9 mouse cellular contexts compared by ENCODE assay signal in genomic region chr6:144779945-144780607, GRCm38 (mm10). TPM values are rescaled to one million over a fixed set of nuclear protein-coding genes. Genes with fewer than 3 reads are reported as not detected.
DNase-seq lines count a peak whose midpoint lies in the region; ATAC-seq lines count a peak whose summit lies in the region.
"Had no signal": no experiment of that assay in that cellular context is flagged by ENCODE, and none has a peak within 500 bp of the region (broad histone marks: within the 10 kb centered on the region; RNA-seq: fewer than 3 reads in every experiment).

No protein-coding gene starts in this region.

- H3K4me2 ChIP-seq in hindbrain, embryonic 11.5 days (replicated peaks; ENCODE audit: low read depth, low read length): no peak overlapping the region
- H3K4me2 ChIP-seq in forebrain, embryonic 15.5 days (replicated peaks): peak overlapping the region; percentile 76
- H3K4me2 ChIP-seq in neural tube, embryonic 11.5 days (ENCODE audit: low read depth): peak overlapping the region; percentile 70

- H3K4me3 ChIP-seq in hindbrain, embryonic 10.5 days: peak overlapping the region; percentile 74; the same call in 1 of the 2 replicates
- H3K4me3 ChIP-seq in hindbrain, embryonic 11.5 days (ENCODE audit: low read depth, low read length): no peak overlapping the region
- peak overlapping the region; percentile 6; the same call in 1 of the 2 replicates for H3K4me3 ChIP-seq in forebrain, embryonic 15.5 days
- peak overlapping the region; percentile 87 for H3K4me3 ChIP-seq in limb, embryonic 10.5 days
- H3K4me3 ChIP-seq in neural tube, embryonic 11.5 days (ENCODE audit: low read depth, low read length): no peak overlapping the region

- no peak for DNase-seq in hindbrain, embryonic 10.5 days (ENCODE audit: low spot score)
- no peak for DNase-seq in hindbrain, embryonic 11.5 days (ENCODE audit: low spot score)
- no peak for DNase-seq in limb, embryonic 10.5 days (ENCODE audit: low spot score)
- no peak for DNase-seq in neural tube, embryonic 11.5 days (ENCODE audit: low spot score)
- no peak for DNase-seq in urinary bladder, postnatal 10 days (ENCODE audit: low spot score)
- no peak for DNase-seq in cerebellum, postnatal 4 days (ENCODE audit: low spot score in 2 of 2)
- no peak for DNase-seq in gastrocnemius, adult 18-20 months (ENCODE audit: low spot score)
- DNase-seq: gastrocnemius, postnatal 14 days had no signal

- no peaks in the 10 kb centered on the region for H3K36me3 ChIP-seq in hindbrain, embryonic 10.5 days
- no peaks in the 10 kb centered on the region for H3K36me3 ChIP-seq in hindbrain, embryonic 11.5 days (ENCODE audit: control insufficient read depth, insufficient read depth, low read length)
- no peaks in the 10 kb centered on the region for H3K36me3 ChIP-seq in forebrain, embryonic 15.5 days
- no peaks in the 10 kb centered on the region for H3K36me3 ChIP-seq in limb, embryonic 10.5 days
- H3K36me3 ChIP-seq in neural tube, embryonic 11.5 days (ENCODE audit: control insufficient read depth, insufficient read depth, low read length): no peaks in the 10 kb centered on the region

- H3K9ac ChIP-seq in hindbrain, embryonic 11.5 days (ENCODE audit: low read depth, low read length): no peak overlapping the region
- no peak overlapping the region for H3K9ac ChIP-seq in forebrain, embryonic 15.5 days (replicated peaks)
- no peak overlapping the region for H3K9ac ChIP-seq in neural tube, embryonic 11.5 days (ENCODE audit: low read length)

- 72% methylated on average over 12 of the region's 12 CpGs for WGBS in hindbrain, embryonic 10.5 days
- WGBS in hindbrain, embryonic 11.5 days: 66% methylated on average over 12 of the region's 12 CpGs
- WGBS in forebrain, embryonic 15.5 days: 36% methylated on average over 12 of the region's 12 CpGs
- WGBS in limb, embryonic 10.5 days: 50% methylated on average over 12 of the region's 12 CpGs
- 44% methylated on average over 12 of the region's 12 CpGs for WGBS in neural tube, embryonic 11.5 days

- no peak for ATAC-seq in hindbrain, embryonic 11.5 days (ENCODE audit: low FRiP score)
- ATAC-seq in forebrain, embryonic 15.5 days (replicated peaks): no peak
- no peak for ATAC-seq in neural tube, embryonic 11.5 days (ENCODE audit: insufficient read depth, low FRiP score, low TSS enrichment)

- H3K27me3 ChIP-seq in hindbrain, embryonic 10.5 days (ENCODE audit: insufficient read depth, poor library complexity, severe bottlenecking): peaks cover 24% of the 10 kb centered on the region
- peaks cover 3% of the 10 kb centered on the region; the same call in 1 of the 2 replicates for H3K27me3 ChIP-seq in hindbrain, embryonic 11.5 days (ENCODE audit: control insufficient read depth, insufficient read depth, low read length)
- no peaks in the 10 kb centered on the region for H3K27me3 ChIP-seq in forebrain, embryonic 15.5 days
- peaks cover 13% of the 10 kb centered on the region for H3K27me3 ChIP-seq in limb, embryonic 10.5 days (ENCODE audit: low read depth, poor library complexity, severe bottlenecking)
- 0 out of 2 replicates have a peak, but pooled peaks cover 5% of the 10 kb centered on the region for H3K27me3 ChIP-seq in neural tube, embryonic 11.5 days (ENCODE audit: control insufficient read depth, insufficient read depth, low read length)

- peaks cover 36% of the 10 kb centered on the region for H3K4me1 ChIP-seq in hindbrain, embryonic 10.5 days (replicated peaks)
- peaks cover 2% of the 10 kb centered on the region; the same call in 1 of the 2 replicates for H3K4me1 ChIP-seq in hindbrain, embryonic 11.5 days (replicated peaks; ENCODE audit: control insufficient read depth, insufficient read depth, low read length)
- peaks cover 32% of the 10 kb centered on the region for H3K4me1 ChIP-seq in forebrain, embryonic 15.5 days
- H3K4me1 ChIP-seq in limb, embryonic 10.5 days: peaks cover 77% of the 10 kb centered on the region
- peaks cover 7% of the 10 kb centered on the region; the same call in 1 of the 2 replicates for H3K4me1 ChIP-seq in neural tube, embryonic 11.5 days (ENCODE audit: control insufficient read depth, insufficient read depth, low read length)

- H3K27ac ChIP-seq in hindbrain, embryonic 10.5 days: no peak overlapping the region
- H3K27ac ChIP-seq in hindbrain, embryonic 11.5 days (ENCODE audit: low read depth, low read length): no peak overlapping the region
- H3K27ac ChIP-seq in forebrain, embryonic 15.5 days (replicated peaks): peak overlapping the region; percentile 21
- H3K27ac ChIP-seq in limb, embryonic 10.5 days: peak overlapping the region; percentile 97
- no peak overlapping the region for H3K27ac ChIP-seq in neural tube, embryonic 11.5 days (ENCODE audit: low read depth, low read length)

- H3K9me3 ChIP-seq in hindbrain, embryonic 10.5 days: no peaks in the 10 kb centered on the region
- no peaks in the 10 kb centered on the region for H3K9me3 ChIP-seq in hindbrain, embryonic 11.5 days (ENCODE audit: control insufficient read depth, low read length)
- no peaks in the 10 kb centered on the region for H3K9me3 ChIP-seq in forebrain, embryonic 15.5 days
- H3K9me3 ChIP-seq in limb, embryonic 10.5 days (replicated peaks): no peaks in the 10 kb centered on the region
- no peaks in the 10 kb centered on the region for H3K9me3 ChIP-seq in neural tube, embryonic 11.5 days (ENCODE audit: control insufficient read depth, low read length)

RNA-seq across cellular contexts. Expression of gene Sox5, which starts 1.7 kb away (rescaled TPM):
- 30.6 and 32.1 TPM in 2 replicates for polyA plus RNA-seq in hindbrain, embryonic 10.5 days (2016; fragmentation: Nextera tagmentation; extraction: Ambion mirVana)
- polyA plus RNA-seq in hindbrain, embryonic 11.5 days (2014; fragmentation: Nextera tagmentation; extraction: Ambion mirVana): 27.1 and 35.0 TPM in 2 replicates
- 239 and 259 TPM in 2 replicates for polyA plus RNA-seq in forebrain, embryonic 15.5 days (2015; fragmentation: Nextera tagmentation; extraction: Ambion mirVana)
- polyA plus RNA-seq in limb, embryonic 10.5 days (2016; fragmentation: Nextera tagmentation; extraction: Ambion mirVana): 34.1 and 60.8 TPM in 2 replicates
- 28.2 and 34.3 TPM in 2 replicates for polyA plus RNA-seq in neural tube, embryonic 11.5 days (2014; fragmentation: Nextera tagmentation; extraction: Ambion mirVana)
- 1 to 10 TPM; 1.1 to 1.3 TPM for total RNA-seq in gastrocnemius, adult 18-20 months (2021)

Comparison
In these comparisons a context has a peak if more than half of its experiments do, and no peak if none do; other contexts are left out.
1. H3K4me3 ChIP-seq: peak in hindbrain, embryonic 10.5 days (single experiment), forebrain, embryonic 15.5 days (single experiment) and limb, embryonic 10.5 days (single experiment); none in hindbrain, embryonic 11.5 days (single experiment) and neural tube, embryonic 11.5 days (single experiment).
2. H3K27ac ChIP-seq: peak in forebrain, embryonic 15.5 days (single experiment) and limb, embryonic 10.5 days (single experiment); none in hindbrain, embryonic 10.5 days (single experiment), hindbrain, embryonic 11.5 days (single experiment) and neural tube, embryonic 11.5 days (single experiment).